8 mouse cellular contexts compared by ENCODE assay signal in genomic region chr1:190174231-190174630, GRCm38 (mm10). TPM values are rescaled to one million over a fixed set of nuclear protein-coding genes. Genes with fewer than 3 reads are reported as not detected.
DNase-seq lines count a peak whose midpoint lies in the region; ATAC-seq lines count a peak whose summit lies in the region.

No protein-coding gene starts in this region.

- peak; percentile 21 to 61 for DNase-seq in heart, adult 18-20 months
- no peak for DNase-seq in heart, adult 8-10 months (ENCODE audit: low spot score)
- peak; percentile 35 for DNase-seq in adrenal gland, postnatal 25 days
- DNase-seq in forebrain, embryonic 14.5 days (ENCODE audit: low spot score): peak; percentile 73
- peak; percentile 27 to 48 for DNase-seq in kidney, postnatal 4 days
- DNase-seq in urinary bladder, postnatal 10 days (ENCODE audit: low spot score): no peak

- 0 out of 2 replicates have a peak overlapping the region, but pooled peaks have one; percentile 34 for H3K4me3 ChIP-seq in forebrain, embryonic 14.5 days (ENCODE audit: low read depth, low read length)
- H3K4me3 ChIP-seq in neural tube, embryonic 13.5 days: no peak overlapping the region

- H3K9ac ChIP-seq in forebrain, embryonic 14.5 days (ENCODE audit: low read length): no peak overlapping the region
- 0 out of 2 replicates have a peak overlapping the region, but pooled peaks have one; percentile 70 for H3K9ac ChIP-seq in neural tube, embryonic 13.5 days

- no peak for ATAC-seq in forebrain, embryonic 14.5 days
- ATAC-seq in neural tube, embryonic 13.5 days (ENCODE audit: low read depth): no peak
- ATAC-seq in erythroblast, adult 5-6 weeks (replicated peaks; ENCODE audit: low FRiP score, poor library complexity, severe bottlenecking): no peak

- H3K9me3 ChIP-seq in forebrain, embryonic 14.5 days (replicated peaks; ENCODE audit: control insufficient read depth, low read length): no peaks in the 10 kb centered on the region
- no peaks in the 10 kb centered on the region for H3K9me3 ChIP-seq in neural tube, embryonic 13.5 days

- peaks cover 43% of the 10 kb centered on the region for H3K27me3 ChIP-seq in forebrain, embryonic 14.5 days (replicated peaks; ENCODE audit: control insufficient read depth, insufficient read depth, low read length)
- peaks cover 54% of the 10 kb centered on the region for H3K27me3 ChIP-seq in neural tube, embryonic 13.5 days

- WGBS in forebrain, embryonic 14.5 days: 4% methylated on average over 13 of the region's 13 CpGs
- WGBS in neural tube, embryonic 13.5 days: 7% methylated on average over 13 of the region's 13 CpGs

- H3K4me1 ChIP-seq in forebrain, embryonic 14.5 days (ENCODE audit: control insufficient read depth, insufficient read depth, low read length): peaks cover 14% of the 10 kb centered on the region
- peaks cover 55% of the 10 kb centered on the region for H3K4me1 ChIP-seq in neural tube, embryonic 13.5 days (replicated peaks)

- peak overlapping the region; percentile 74; the same call in 1 of the 2 replicates for H3K4me2 ChIP-seq in forebrain, embryonic 14.5 days (ENCODE audit: low read length)
- H3K4me2 ChIP-seq in neural tube, embryonic 13.5 days: peak overlapping the region; percentile 95

- no peak overlapping the region for H3K27ac ChIP-seq in forebrain, embryonic 14.5 days (ENCODE audit: low read depth, low read length)
- no peak overlapping the region for H3K27ac ChIP-seq in neural tube, embryonic 13.5 days (replicated peaks)

- no peaks in the 10 kb centered on the region for H3K36me3 ChIP-seq in forebrain, embryonic 14.5 days (ENCODE audit: control insufficient read depth, insufficient read depth, low read length)
- H3K36me3 ChIP-seq in neural tube, embryonic 13.5 days: no peaks in the 10 kb centered on the region

RNA-seq across cellular contexts. Expression of gene Prox1, which starts 3.7 kb away (rescaled TPM):
- total RNA-seq in heart, adult 18-20 months (2021): 10 to 100 TPM; 36.6 to 44.4 TPM
- 10 to 100 TPM; 42.2 to 58.7 (median 51.7) TPM for total RNA-seq in heart, adult 8-10 months (2022)
- total RNA-seq in adrenal gland, postnatal 25 days (2021): 52.6 and 66.7 TPM in 2 replicates
- 10.2 and 12.8 TPM in 2 replicates for polyA plus RNA-seq in forebrain, embryonic 14.5 days (2014; fragmentation: Nextera tagmentation; extraction: Ambion mirVana)
- polyA plus RNA-seq in neural tube, embryonic 13.5 days (2015; fragmentation: Nextera tagmentation; extraction: Ambion mirVana): 12.4 and 15.0 TPM in 2 replicates
- not detected in 2 replicates for total RNA-seq in erythroblast, adult 5-6 weeks (2015; ENCODE audit: low replicate concordance)
- total RNA-seq in erythroblast, adult 5-6 weeks (2017; ENCODE audit: low replicate concordance): not detected in 2 replicates

Comparison
In these comparisons a context has a peak if more than half of its experiments do, and no peak if none do; other contexts are left out.
1. DNase-seq: peak in heart, adult 18-20 months (2 of 2), adrenal gland, postnatal 25 days (single experiment), forebrain, embryonic 14.5 days (single experiment) and kidney, postnatal 4 days (2 of 2); none in heart, adult 8-10 months (single experiment) and urinary bladder, postnatal 10 days (single experiment).
2. RNA of gene Prox1, which starts 3.7 kb away (total RNA-seq): 52.6 to 66.7 TPM in adrenal gland, postnatal 25 days, 42.2 to 58.7 TPM in heart, adult 8-10 months and 36.6 to 44.4 TPM in heart, adult 18-20 months; not detected in erythroblast, adult 5-6 weeks; every median in the first group is over 10 times any median in the second.